Mouse (Mus musculus): Measurements from ENCODE around the gene Synpo2. TPM values are rescaled to one million over a fixed set of nuclear protein-coding genes. Genes with fewer than 3 reads are reported as not detected.

The Synpo2 gene
- polyA plus RNA-seq, 1 experiment from 2014 or later: 0.21 TPM

DNA sequence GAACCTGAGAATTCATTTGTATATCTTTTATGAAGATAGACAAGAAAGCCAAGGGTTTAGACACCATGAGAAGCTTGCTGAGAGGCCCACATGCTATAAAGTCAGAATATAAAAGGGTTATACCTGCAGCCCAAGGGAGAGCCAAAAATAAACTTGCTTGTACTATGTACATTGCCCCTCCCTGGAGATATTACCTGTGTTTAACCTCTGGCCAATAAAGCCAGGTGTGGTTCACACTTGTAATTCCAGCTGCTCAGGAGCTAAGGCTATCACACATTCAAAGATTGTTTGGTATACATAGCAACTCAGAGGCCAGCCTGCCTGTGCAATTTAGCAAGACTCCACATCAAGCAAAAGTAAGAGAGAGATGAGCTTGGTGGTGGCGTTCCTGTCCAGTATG, 177.1 kb downstream of the Synpo2 start:
- 88% methylated on average over 1 of the region's 1 CpGs for WGBS (ENCODE audit: insufficient replicate concordance)
- H3K4me2 ChIP-seq: no peak overlapping the region
- H3K27me3 ChIP-seq: no peaks in the 10 kb centered on the region
- no peak for DNase-seq
- no peak overlapping the region for H3K27ac ChIP-seq
- no peaks in the 10 kb centered on the region for H3K4me1 ChIP-seq (replicated peaks)
- ATAC-seq (ENCODE audit: low read depth): no peak
- H3K9me3 ChIP-seq (replicated peaks): no peaks in the 10 kb centered on the region
- H3K4me3 ChIP-seq (replicated peaks): no peak overlapping the region
- H3K36me3 ChIP-seq: no peaks in the 10 kb centered on the region
- no peak overlapping the region for H3K9ac ChIP-seq

DNA sequence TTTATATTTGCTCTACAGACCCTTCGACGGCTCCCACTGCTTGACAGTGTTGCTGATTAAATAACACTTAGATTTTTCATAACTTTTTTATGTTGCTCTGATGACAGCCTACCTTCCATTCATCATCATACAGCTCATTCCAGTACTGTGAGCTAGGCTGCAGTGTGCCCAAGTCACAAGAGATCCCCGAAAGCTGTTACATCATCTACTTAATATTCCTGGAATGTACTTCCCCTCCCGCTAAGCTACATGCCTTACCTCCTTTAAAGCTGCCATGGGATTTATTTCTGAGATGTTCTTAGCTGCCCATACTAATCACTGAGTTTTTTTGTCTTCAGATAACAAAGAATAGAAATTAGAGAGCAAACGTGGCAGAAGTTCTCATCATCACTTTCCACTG, 181.8 kb downstream of the Synpo2 start:
- WGBS (ENCODE audit: insufficient replicate concordance): 67% methylated on average over 5 of the region's 5 CpGs
- H3K9me3 ChIP-seq (replicated peaks): no peaks in the 10 kb centered on the region
- H3K36me3 ChIP-seq: no peaks in the 10 kb centered on the region
- H3K4me2 ChIP-seq: no peak overlapping the region
- H3K27ac ChIP-seq: no peak overlapping the region
- H3K4me3 ChIP-seq (replicated peaks): no peak overlapping the region
- H3K9ac ChIP-seq: no peak overlapping the region
- no peak for ATAC-seq (ENCODE audit: low read depth)
- no peaks in the 10 kb centered on the region for H3K4me1 ChIP-seq (replicated peaks)
- no peaks in the 10 kb centered on the region for H3K27me3 ChIP-seq
- DNase-seq: no peak

DNA sequence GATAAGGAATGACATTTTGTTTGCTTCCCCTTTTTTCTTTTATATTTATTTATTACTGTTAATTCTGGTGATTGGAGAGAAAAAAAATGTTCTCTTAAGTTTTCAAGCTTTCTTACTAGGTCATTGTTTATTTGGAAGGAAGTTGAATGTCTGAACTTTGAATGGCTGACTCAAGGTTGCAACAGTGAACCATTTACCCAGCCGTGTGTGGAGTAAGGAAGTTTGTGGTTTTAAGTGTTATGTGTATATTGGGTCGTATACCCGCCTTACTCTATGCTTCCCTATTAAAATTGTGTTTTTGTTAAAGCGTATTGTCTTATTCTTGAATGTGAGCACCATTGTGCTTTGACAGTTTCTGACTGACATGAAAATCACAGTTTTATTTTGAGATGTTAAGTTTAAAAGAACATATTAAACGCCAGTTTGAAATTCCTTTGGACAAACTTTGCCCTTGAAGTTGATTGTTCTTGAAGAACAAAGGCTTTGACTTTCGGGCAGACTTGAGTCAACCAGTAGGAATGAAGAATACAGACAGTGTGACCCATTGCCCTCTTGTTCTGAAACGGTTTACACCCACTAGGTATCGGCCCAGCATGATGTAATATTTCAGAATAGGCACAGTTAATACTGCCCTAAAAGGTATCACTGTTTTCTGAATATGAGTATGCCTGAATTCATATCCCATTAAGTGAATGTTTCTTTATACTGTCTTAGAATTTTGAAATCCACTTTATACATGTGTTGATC, 182.6 kb downstream of the Synpo2 start:
- 37% methylated on average over 8 of the region's 8 CpGs for WGBS (ENCODE audit: insufficient replicate concordance)
- no peaks in the 10 kb centered on the region for H3K9me3 ChIP-seq (replicated peaks)
- H3K36me3 ChIP-seq: no peaks in the 10 kb centered on the region
- no peak for DNase-seq
- H3K4me3 ChIP-seq (replicated peaks): no peak overlapping the region
- no peak overlapping the region for H3K4me2 ChIP-seq
- ATAC-seq (ENCODE audit: low read depth): no peak
- no peak overlapping the region for H3K9ac ChIP-seq
- H3K4me1 ChIP-seq (replicated peaks): no peaks in the 10 kb centered on the region
- H3K27ac ChIP-seq: no peak overlapping the region
- H3K27me3 ChIP-seq: no peaks in the 10 kb centered on the region

DNA sequence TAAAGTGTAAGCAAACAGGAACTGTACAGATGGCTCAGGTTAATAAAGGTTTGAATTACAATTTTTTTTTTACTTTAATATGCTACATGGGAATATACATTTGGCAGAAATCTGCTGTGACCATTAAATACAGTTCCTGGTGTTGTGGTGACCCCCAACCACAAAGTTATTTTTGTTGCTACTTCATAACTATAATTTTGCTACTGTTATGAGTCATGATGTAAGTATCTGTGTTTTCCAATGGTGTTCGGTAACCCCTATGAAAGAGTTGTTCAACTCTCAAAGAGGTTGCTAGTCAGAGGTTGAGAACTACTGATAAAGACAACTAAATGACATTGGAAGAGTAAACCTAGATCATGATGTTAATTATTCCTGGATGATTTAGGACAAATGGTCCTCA, 193.6 kb downstream of the Synpo2 start:
- H3K9ac ChIP-seq: no peak overlapping the region
- WGBS (ENCODE audit: insufficient replicate concordance): 76% methylated on average over 1 of the region's 1 CpGs
- H3K9me3 ChIP-seq (replicated peaks): no peaks in the 10 kb centered on the region
- no peak overlapping the region for H3K4me2 ChIP-seq
- no peak overlapping the region for H3K4me3 ChIP-seq (replicated peaks)
- H3K27ac ChIP-seq: no peak overlapping the region
- H3K27me3 ChIP-seq: no peaks in the 10 kb centered on the region
- DNase-seq (no peak), ATAC-seq (ENCODE audit: low read depth) (no peak)
- H3K4me1 ChIP-seq (replicated peaks): no peaks in the 10 kb centered on the region
- H3K36me3 ChIP-seq: no peaks in the 10 kb centered on the region

DNA sequence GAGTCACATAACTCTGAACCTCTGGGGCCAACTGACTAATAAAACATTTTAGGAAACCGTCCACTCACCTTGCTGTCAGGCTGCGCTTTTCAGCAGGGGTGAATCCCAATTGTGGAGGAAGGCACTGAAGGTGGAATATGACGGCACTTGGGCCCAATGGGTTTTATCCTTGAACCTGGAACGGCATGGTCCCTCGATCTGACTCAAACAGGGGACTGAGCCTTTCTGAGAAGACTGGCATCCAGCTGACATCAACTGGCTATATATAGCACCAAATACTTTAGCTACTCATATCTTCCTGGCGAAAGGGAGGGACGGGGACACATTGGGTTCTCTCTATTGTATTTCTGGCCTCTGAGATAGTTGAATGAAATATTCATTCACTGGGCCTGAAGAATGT, 201.2 kb downstream of the Synpo2 start, which contains the start of gene Myoz2:
Gene Myoz2, minus strand, starts transcription at position 264 of the 400 bp plus-strand sequence.
- H3K4me3 ChIP-seq (replicated peaks): no peak within 1 kb of the TSS
- DNase-seq: no peak
- H3K36me3 ChIP-seq: no peaks in the 10 kb centered on the region
- H3K4me2 ChIP-seq: no peak within 1 kb of the TSS
- no peak for ATAC-seq (ENCODE audit: low read depth)
- no peaks in the 10 kb centered on the region for H3K4me1 ChIP-seq (replicated peaks)
- H3K9me3 ChIP-seq (replicated peaks): no peaks in the 10 kb centered on the region
- 78% methylated on average over 7 of the region's 7 CpGs for WGBS (ENCODE audit: insufficient replicate concordance)
- H3K27me3 ChIP-seq: no peaks in the 10 kb centered on the region
- H3K27ac ChIP-seq: no peak within 1 kb of the TSS
- no peak within 1 kb of the TSS for H3K9ac ChIP-seq

DNA sequence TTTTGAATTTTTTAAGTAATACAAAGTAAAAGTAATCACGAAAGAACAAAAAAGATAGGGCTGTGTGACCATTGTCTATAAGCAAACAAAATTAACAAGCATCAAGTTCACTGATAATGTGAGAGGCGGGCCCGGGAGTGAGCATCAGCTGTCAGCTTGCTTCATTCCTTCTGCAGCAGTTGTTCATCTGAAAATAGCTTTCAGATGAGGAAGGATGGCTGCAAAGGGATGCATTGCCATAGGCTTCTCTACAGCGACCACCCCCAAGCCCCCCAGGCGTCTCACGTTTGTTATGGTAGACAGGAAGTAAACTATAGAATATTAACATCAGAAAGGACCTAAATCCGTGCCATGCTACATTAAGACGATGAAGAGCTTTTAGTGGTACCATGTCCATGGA, 202.1 kb downstream of the Synpo2 start:
- DNase-seq: no peak
- Histone ChIP-seq H3K4me3 (replicated peaks) (no peak overlapping the region), H3K27ac (no peak overlapping the region), H3K4me1 (replicated peaks) (no peaks in the 10 kb centered on the region), H3K4me2 (no peak overlapping the region), H3K36me3 (no peaks in the 10 kb centered on the region), H3K9me3 (replicated peaks) (no peaks in the 10 kb centered on the region), H3K27me3 (no peaks in the 10 kb centered on the region), H3K9ac (no peak overlapping the region)
- ATAC-seq (ENCODE audit: low read depth): no peak
- 60% methylated on average over 8 of the region's 8 CpGs for WGBS (ENCODE audit: insufficient replicate concordance)

Other genes with a start within 250 kb of the Synpo2 start
- gene Myoz2, start 201.1 kb downstream of the Synpo2 start, polyA plus RNA-seq (2015; fragmentation: Nextera tagmentation; extraction: Ambion mirVana): 0.45 and 0.61 TPM in 2 replicates
- 14.1 and 23.3 TPM in 2 replicates for gene Sec24d, start 31.3 kb upstream of the Synpo2 start, polyA plus RNA-seq (2015; fragmentation: Nextera tagmentation; extraction: Ambion mirVana)
- 9.4 and 11.7 TPM in 2 replicates for gene Mettl14, start 150.0 kb upstream of the Synpo2 start, polyA plus RNA-seq (2015; fragmentation: Nextera tagmentation; extraction: Ambion mirVana)
- 0.35 and 0.39 TPM in 2 replicates for gene Prss12, start 210.8 kb upstream of the Synpo2 start, polyA plus RNA-seq (2015; fragmentation: Nextera tagmentation; extraction: Ambion mirVana)